Mouse (Mus musculus): ENCODE data around the gene Ppat. TPM values are rescaled to one million over a fixed set of nuclear protein-coding genes. Genes with fewer than 3 reads are reported as not detected.
"Not testable (repeated sequence)": the region's sequence is repeated elsewhere in the genome, so short reads cannot be mapped to it uniquely, and the experiment has no call there.

Ppat gene
- total and polyA plus RNA-seq, 3 experiments: 26.2 to 76.6 (median 48.1) TPM

GRCm38 (mm10) chr5:76974554-76975285 lies 23.3 kb upstream of the Ppat start, which contains the start of gene Srp72:
TSS of gene Srp72 (plus strand) at chr5:76974683.
- Histone ChIP-seq H3K36me3 (replicated peaks) (peaks cover 55% of the 10 kb centered on the region), H3K9me3 (replicated peaks) (no peaks in the 10 kb centered on the region), H3K4me3 (ENCODE audit: low read depth, low read length) (peak within 1 kb of the TSS; percentile 98), H3K27me3 (ENCODE audit: insufficient read depth, low read length) (no peaks in the 10 kb centered on the region), H3K4me1 (ENCODE audit: insufficient read depth, low read depth, low read length) (peaks cover 28% of the 10 kb centered on the region)
- no peak for TF ChIP-seq GATA1 (IDR thresholded peaks at IDR 0.05; ENCODE audit: borderline replicate concordance, low read length)
- no peak for TF ChIP-seq POLR2AphosphoS5 (IDR thresholded peaks at IDR 0.05; ENCODE audit: insufficient replicate concordance, low read depth, low read length)
- no peak for TF ChIP-seq TAL1 (conservative IDR thresholded peaks at IDR 0.05; ENCODE audit: low read depth, low read length)
- no peak for TF ChIP-seq CTCF (IDR thresholded peaks at IDR 0.05; ENCODE audit: low read depth, low read length)
- TF ChIP-seq GATA2 (IDR thresholded peaks at IDR 0.05; ENCODE audit: borderline replicate concordance, low read depth, low read length): no peak
- peak; percentile 83 for DNase-seq (ENCODE audit: low spot score)
- peak; percentile 65 for ATAC-seq (ENCODE audit: extremely low read depth, insufficient number of reproducible peaks, low FRiP score, poor library complexity, severe bottlenecking)

GRCm38 (mm10) chr5:76974207-76974553 lies 22.8 kb upstream of the Ppat start:
- peaks cover 30% of the 10 kb centered on the region for H3K4me1 ChIP-seq (ENCODE audit: insufficient read depth, low read depth, low read length)
- H3K9me3 ChIP-seq (replicated peaks): no peaks in the 10 kb centered on the region
- ATAC-seq (ENCODE audit: extremely low read depth, insufficient number of reproducible peaks, low FRiP score, poor library complexity, severe bottlenecking): no peak
- H3K36me3 ChIP-seq (replicated peaks): peaks cover 55% of the 10 kb centered on the region
- H3K4me3 ChIP-seq (ENCODE audit: low read depth, low read length): peak overlapping the region; percentile 98
- no peak for TF ChIP-seq GATA2 (IDR thresholded peaks at IDR 0.05; ENCODE audit: borderline replicate concordance, low read depth, low read length)
- no peak for TF ChIP-seq CTCF (IDR thresholded peaks at IDR 0.05; ENCODE audit: low read depth, low read length)
- no peak for TF ChIP-seq TAL1 (conservative IDR thresholded peaks at IDR 0.05; ENCODE audit: low read depth, low read length)
- no peak for TF ChIP-seq POLR2AphosphoS5 (IDR thresholded peaks at IDR 0.05; ENCODE audit: insufficient replicate concordance, low read depth, low read length)
- TF ChIP-seq GATA1 (IDR thresholded peaks at IDR 0.05; ENCODE audit: borderline replicate concordance, low read length): no peak
- no peaks in the 10 kb centered on the region for H3K27me3 ChIP-seq (ENCODE audit: insufficient read depth, low read length)
- no peak for DNase-seq (ENCODE audit: low spot score)

GRCm38 (mm10) chr5:76973488-76973887 lies 22.1 kb upstream of the Ppat start:
- no peaks in the 10 kb centered on the region for H3K27me3 ChIP-seq (ENCODE audit: insufficient read depth, low read length)
- H3K9me3 ChIP-seq (replicated peaks): no peaks in the 10 kb centered on the region
- peaks cover 56% of the 10 kb centered on the region for H3K36me3 ChIP-seq (replicated peaks)
- TF ChIP-seq GATA2 (IDR thresholded peaks at IDR 0.05; ENCODE audit: borderline replicate concordance, low read depth, low read length) (no peak), GATA1 (IDR thresholded peaks at IDR 0.05; ENCODE audit: borderline replicate concordance, low read length) (no peak), POLR2AphosphoS5 (IDR thresholded peaks at IDR 0.05; ENCODE audit: insufficient replicate concordance, low read depth, low read length) (no peak), CTCF (IDR thresholded peaks at IDR 0.05; ENCODE audit: low read depth, low read length) (no peak), TAL1 (conservative IDR thresholded peaks at IDR 0.05; ENCODE audit: low read depth, low read length) (no peak)
- H3K4me3 ChIP-seq (ENCODE audit: low read depth, low read length): peak overlapping the region; percentile 98
- H3K4me1 ChIP-seq (ENCODE audit: insufficient read depth, low read depth, low read length): peaks cover 34% of the 10 kb centered on the region
- DNase-seq (ENCODE audit: low spot score): no peak
- no peak for ATAC-seq (ENCODE audit: extremely low read depth, insufficient number of reproducible peaks, low FRiP score, poor library complexity, severe bottlenecking)

- H3K36me3 ChIP-seq (replicated peaks): peaks cover 55% of the 10 kb centered on the region
- H3K4me1 ChIP-seq (ENCODE audit: insufficient read depth, low read depth, low read length): peaks cover 27% of the 10 kb centered on the region
- not testable (repeated sequence) for ATAC-seq (ENCODE audit: extremely low read depth, insufficient number of reproducible peaks, low FRiP score, poor library complexity, severe bottlenecking); DNase-seq (ENCODE audit: low spot score); H3K27me3 ChIP-seq (ENCODE audit: insufficient read depth, low read length); H3K9me3 ChIP-seq (replicated peaks); H3K4me3 ChIP-seq (ENCODE audit: low read depth, low read length)
Measured at GRCm38 (mm10) chr5:76971115-76971514, 19.7 kb upstream of the Ppat start.

GRCm38 (mm10) chr5:76969250-76969649 lies 17.9 kb upstream of the Ppat start:
- ATAC-seq (ENCODE audit: extremely low read depth, insufficient number of reproducible peaks, low FRiP score, poor library complexity, severe bottlenecking) (no peak), DNase-seq (ENCODE audit: low spot score) (no peak)
- Histone ChIP-seq H3K4me3 (ENCODE audit: low read depth, low read length) (no peak overlapping the region), H3K4me1 (ENCODE audit: insufficient read depth, low read depth, low read length) (peaks cover 20% of the 10 kb centered on the region), H3K36me3 (replicated peaks) (peaks cover 69% of the 10 kb centered on the region), H3K9me3 (replicated peaks) (no peaks in the 10 kb centered on the region), H3K27me3 (ENCODE audit: insufficient read depth, low read length) (no peaks in the 10 kb centered on the region)
- no peak for TF ChIP-seq TAL1 (conservative IDR thresholded peaks at IDR 0.05; ENCODE audit: low read depth, low read length)
- TF ChIP-seq CTCF (IDR thresholded peaks at IDR 0.05; ENCODE audit: low read depth, low read length): no peak
- TF ChIP-seq GATA2 (IDR thresholded peaks at IDR 0.05; ENCODE audit: borderline replicate concordance, low read depth, low read length): no peak
- no peak for TF ChIP-seq POLR2AphosphoS5 (IDR thresholded peaks at IDR 0.05; ENCODE audit: insufficient replicate concordance, low read depth, low read length)
- no peak for TF ChIP-seq GATA1 (IDR thresholded peaks at IDR 0.05; ENCODE audit: borderline replicate concordance, low read length)

- DNase-seq (ENCODE audit: low spot score): no peak
Measured at GRCm38 (mm10) chr5:76964651-76965050, 13.3 kb upstream of the Ppat start.

More at GRCm38 (mm10) chr5:76964651-76965050, 13.3 kb upstream of the Ppat start:
- Histone ChIP-seq H3K9me3 (replicated peaks) (no peaks in the 10 kb centered on the region), H3K36me3 (replicated peaks) (peaks cover 92% of the 10 kb centered on the region), H3K27me3 (ENCODE audit: insufficient read depth, low read length) (no peaks in the 10 kb centered on the region), H3K4me3 (ENCODE audit: low read depth, low read length) (no peak overlapping the region), H3K4me1 (ENCODE audit: insufficient read depth, low read depth, low read length) (peaks cover 6% of the 10 kb centered on the region)
- TF ChIP-seq POLR2AphosphoS5 (IDR thresholded peaks at IDR 0.05; ENCODE audit: insufficient replicate concordance, low read depth, low read length) (no peak), GATA1 (IDR thresholded peaks at IDR 0.05; ENCODE audit: borderline replicate concordance, low read length) (no peak), GATA2 (IDR thresholded peaks at IDR 0.05; ENCODE audit: borderline replicate concordance, low read depth, low read length) (no peak), TAL1 (conservative IDR thresholded peaks at IDR 0.05; ENCODE audit: low read depth, low read length) (no peak), CTCF (IDR thresholded peaks at IDR 0.05; ENCODE audit: low read depth, low read length) (no peak)
- ATAC-seq (ENCODE audit: extremely low read depth, insufficient number of reproducible peaks, low FRiP score, poor library complexity, severe bottlenecking): no peak
